Mouse (Mus musculus) heart, embryonic 14.5 days (tissue): ENCODE measurements at regions not wholly inside any gene's neighbourhood (a gene's known extent, or its start where the extent isn't known, plus 50 kb on each side); places are given as distances from the start of the nearest gene placed in this dataset.

Source experiments
- ATAC-seq: fragments of 200-750 bp; cut with Nextera tagmentation; 2 replicates; pipeline ENCODE4 v1.8.0; 2017; ENCODE audit warnings: low read depth, moderate TSS enrichment; ENCODE audit not compliant: insufficient number of reproducible peaks, insufficient read depth, low FRiP score
- H3K27ac ChIP-seq, 2 experiments: fragments of 200-500 bp in 1 of 2; fragments of 300-500 bp in 1 of 2; sonication (generic) in 1 of 2; replicated peaks in 1 of 2; 2 replicates each; pipeline ENCODE4 v1.5.1; 2012 to 2014; ENCODE audit warnings: low read depth in 2 of 2, low read length in 2 of 2, control low read depth in 1 of 2, mild to moderate bottlenecking in 1 of 2, mixed read lengths in 1 of 2; ENCODE audit not compliant: control insufficient read depth in 1 of 2, insufficient read depth in 1 of 2
- H3K27me3 ChIP-seq: fragments of 300-500 bp; sonication (generic); 2 replicates; pipeline ENCODE4 v1.6.1; 2014; ENCODE audit warnings: mild to moderate bottlenecking, low read length, control low read depth; ENCODE audit not compliant: control insufficient read depth, insufficient read depth
- H3K36me3 ChIP-seq: fragments of 300-500 bp; sonication (generic); 2 replicates; pipeline ENCODE4 v1.6.1; 2014; ENCODE audit warnings: mild to moderate bottlenecking, control low read depth, low read length, mixed read lengths; ENCODE audit not compliant: control insufficient read depth, insufficient read depth
- H3K4me1 ChIP-seq, 2 experiments: fragments of 200-500 bp in 1 of 2; fragments of 300-500 bp in 1 of 2; sonication (generic) in 1 of 2; 2 replicates each; pipeline ENCODE4 v1.6.1; 2012 to 2014; ENCODE audit warnings: low read length in 2 of 2, control low read depth in 1 of 2, mixed read lengths in 1 of 2; ENCODE audit not compliant: control insufficient read depth in 2 of 2, insufficient read depth in 2 of 2
- H3K4me2 ChIP-seq: fragments of 300-500 bp; sonication (generic); 2 replicates; pipeline ENCODE4 v1.6.1; 2014; ENCODE audit warnings: mild to moderate bottlenecking, low read length
- H3K4me3 ChIP-seq, 2 experiments: fragments of 200-500 bp in 1 of 2; fragments of 300-500 bp in 1 of 2; sonication (generic) in 1 of 2; 2 replicates each; pipeline ENCODE4 v1.5.1; 2012 to 2014; ENCODE audit warnings: low read length in 2 of 2, mild to moderate bottlenecking in 2 of 2, control low read depth in 1 of 2, low read depth in 1 of 2, moderate library complexity in 1 of 2; ENCODE audit not compliant: control insufficient read depth in 1 of 2, insufficient read depth in 1 of 2
- H3K9ac ChIP-seq: fragments of 300-500 bp; sonication (generic); 2 replicates; pipeline ENCODE4 v1.6.1; 2014; ENCODE audit warnings: mild to moderate bottlenecking, low read length
- H3K9me3 ChIP-seq: fragments of 300-500 bp; sonication (generic); 2 replicates; pipeline ENCODE4 v1.6.1; 2016; ENCODE audit warnings: low read length, control low read depth; ENCODE audit not compliant: control insufficient read depth
- WGBS: fragments of 180-500 bp; shearing (Covaris S2); extraction: QIAGEN DNeasy Blood & Tissue Kit; methylation state at CpG from one replicate; pipeline ENCODE4 v1.1.7; 2014; 5-methylcytosine and 5-hydroxymethylcytosine counted together

- WGBS, result 96% methylated on average over 1 of the region's 1 CpGs
Measured at GRCm38 (mm10) chr6:144839383-144839782, 57.6 kb upstream of the Sox5 start.

GRCm38 (mm10) chr6:144834323-144835183 lies 52.8 kb upstream of the Sox5 start:
- Histone ChIP-seq H3K4me1 (no peaks in the 10 kb centered on the region), H3K9ac (no peak overlapping the region), H3K9me3 (no peaks in the 10 kb centered on the region), H3K4me2 (no peak overlapping the region), H3K36me3 (no peaks in the 10 kb centered on the region), H3K4me3 (no peak overlapping the region), H3K27me3 (no peaks in the 10 kb centered on the region), H3K27ac (no peak overlapping the region)
- no peak for ATAC-seq
- WGBS, result 71% methylated on average over 19 of the region's 19 CpGs

More at GRCm38 (mm10) chr6:144839383-144839782, 57.6 kb upstream of the Sox5 start:
- Histone ChIP-seq H3K4me1 (no peaks in the 10 kb centered on the region), H3K9me3 (no peaks in the 10 kb centered on the region), H3K9ac (no peak overlapping the region), H3K4me2 (no peak overlapping the region), H3K36me3 (no peaks in the 10 kb centered on the region), H3K27ac (no peak overlapping the region), H3K27me3 (no peaks in the 10 kb centered on the region), H3K4me3 (no peak overlapping the region)
- no peak for ATAC-seq
